ENCODE assay signal across 5 mouse cellular contexts in genomic region chr2:121475306-121475705, GRCm38 (mm10). TPM values are rescaled to one million over a fixed set of nuclear protein-coding genes. Genes with fewer than 3 reads are reported as not detected.
"Had no signal": no experiment of that assay in that cellular context is flagged by ENCODE, and none has a peak within 500 bp of the region (broad histone marks: within the 10 kb centered on the region; RNA-seq: fewer than 3 reads in every experiment).

No protein-coding gene starts in this region.

RNA-seq across cellular contexts. Expression of gene Serinc4, which starts 18.7 kb away (rescaled TPM):
- polyA plus RNA-seq: limb, embryonic 12.5 days; liver, embryonic 12.5 days; liver, embryonic 15.5 days; liver, postnatal 0 days; lung, embryonic 14.5 days had no signal
